Mouse (Mus musculus): ENCODE results near the gene Gtsf1.

- no peak for TF ChIP-seq POLR2A (IDR thresholded peaks at IDR 0.05; ENCODE audit: borderline replicate concordance, insufficient read depth, low read length)
- TF ChIP-seq CTCF (IDR thresholded peaks at IDR 0.05; ENCODE audit: borderline replicate concordance, insufficient read depth, low read depth, low read length): no peak
Measured at GRCm38 (mm10) chr15:103382075-103382474, 48.2 kb downstream of the Gtsf1 start.
